In genomic region chr6:127355112-127355511, GRCm38 (mm10) we compare ENCODE assay signal across 23 mouse cellular contexts.
"Had no signal": no experiment of that assay in that cellular context is flagged by ENCODE, and none has a peak within 500 bp of the region (broad histone marks: within the 10 kb centered on the region; RNA-seq: fewer than 3 reads in every experiment).

No protein-coding gene starts in this region.

- H3K9ac ChIP-seq: heart, embryonic 13.5 days; heart, embryonic 15.5 days; hindbrain, embryonic 13.5 days; hindbrain, embryonic 15.5 days; kidney, embryonic 15.5 days; limb, embryonic 13.5 days; limb, embryonic 15.5 days; liver, embryonic 12.5 days had no signal

- H3K27me3 ChIP-seq: heart, embryonic 13.5 days; heart, embryonic 15.5 days; hindbrain, embryonic 15.5 days; kidney, embryonic 15.5 days; limb, embryonic 13.5 days; limb, embryonic 15.5 days had no signal

- H3K4me2 ChIP-seq: heart, embryonic 11.5 days; heart, embryonic 13.5 days; heart, embryonic 15.5 days; hindbrain, embryonic 13.5 days; hindbrain, embryonic 15.5 days; kidney, embryonic 15.5 days; limb, embryonic 13.5 days; limb, embryonic 15.5 days; liver, embryonic 12.5 days had no signal

- H3K27ac ChIP-seq: heart, embryonic 13.5 days; heart, embryonic 15.5 days; hindbrain, embryonic 13.5 days; hindbrain, embryonic 15.5 days; hindbrain, postnatal 0 days; kidney, embryonic 15.5 days; kidney, postnatal 0 days; limb, embryonic 13.5 days; limb, embryonic 15.5 days; liver, embryonic 12.5 days had no signal

- H3K36me3 ChIP-seq: heart, embryonic 13.5 days; heart, embryonic 15.5 days; hindbrain, embryonic 13.5 days; hindbrain, embryonic 15.5 days; kidney, embryonic 15.5 days; limb, embryonic 13.5 days; limb, embryonic 15.5 days; liver, embryonic 12.5 days had no signal

- H3K9me3 ChIP-seq: heart, embryonic 13.5 days; heart, embryonic 15.5 days; hindbrain, embryonic 13.5 days; hindbrain, embryonic 15.5 days; kidney, embryonic 15.5 days; limb, embryonic 13.5 days; limb, embryonic 15.5 days; liver, embryonic 12.5 days had no signal

- H3K4me1 ChIP-seq: hindbrain, embryonic 15.5 days had no signal

- DNase-seq: gastrocnemius, postnatal 14 days; gastrocnemius, postnatal 36 days; heart, postnatal 14 days; heart, postnatal 36 days; kidney, adult 11 months; kidney, adult 2 months; kidney, adult 9 months; kidney, postnatal 14 days; kidney, postnatal 36 days; layer of hippocampus, adult 9-11 months; layer of hippocampus, postnatal 36 days; left cerebral cortex, postnatal 4 days had no signal

- ATAC-seq: hindbrain, postnatal 0 days; liver, embryonic 12.5 days had no signal

- H3K4me3 ChIP-seq: heart, embryonic 13.5 days; heart, embryonic 15.5 days; hindbrain, embryonic 13.5 days; hindbrain, embryonic 15.5 days; kidney, embryonic 15.5 days; limb, embryonic 13.5 days; limb, embryonic 15.5 days; liver, embryonic 12.5 days had no signal
